Mouse (Mus musculus): Measurements from ENCODE around the gene Scd3.

GRCm38 (mm10) chr19:44231608-44232151, 28.6 kb downstream of the Scd3 start:
- TF ChIP-seq CTCF (IDR thresholded peaks at IDR 0.05; ENCODE audit: low read depth) (no peak), EP300 (IDR thresholded peaks at IDR 0.05; ENCODE audit: low read depth) (no peak)
